Mouse (Mus musculus) layer of hippocampus, adult 18-20 months (tissue): Measurements from ENCODE around the gene Tmem231. TPM values are rescaled to one million over a fixed set of nuclear protein-coding genes. Genes with fewer than 3 reads are reported as not detected.
A peak's percentile ranks its signal among the peaks of the same experiment; 100 is the strongest.

Experiments used
- DNase-seq, 2 experiments: peaks; one replicate each; pipeline ENCODE4 v3.0.0; 2022; ENCODE audit warnings: low spot score in 2 of 2
- total RNA-seq, 2 experiments: library from RNA; stranded (reverse); gene quantifications; 2 replicates each; pipeline ENCODE4 v1.2.3; 2021

The Tmem231 gene
- total RNA-seq, 2 experiments from 2014 or later: 12.4 to 14.8 TPM

- no peak for DNase-seq
Measured at GRCm38 (mm10) chr8:111909621-111910450, 23.8 kb downstream of the Tmem231 start, which contains the start of gene Chst5. TSS of gene Chst5 (minus strand) at chr8:111910447.

- no peak for DNase-seq
Measured at GRCm38 (mm10) chr8:111905500-111906121, 28.1 kb downstream of the Tmem231 start.

DNA sequence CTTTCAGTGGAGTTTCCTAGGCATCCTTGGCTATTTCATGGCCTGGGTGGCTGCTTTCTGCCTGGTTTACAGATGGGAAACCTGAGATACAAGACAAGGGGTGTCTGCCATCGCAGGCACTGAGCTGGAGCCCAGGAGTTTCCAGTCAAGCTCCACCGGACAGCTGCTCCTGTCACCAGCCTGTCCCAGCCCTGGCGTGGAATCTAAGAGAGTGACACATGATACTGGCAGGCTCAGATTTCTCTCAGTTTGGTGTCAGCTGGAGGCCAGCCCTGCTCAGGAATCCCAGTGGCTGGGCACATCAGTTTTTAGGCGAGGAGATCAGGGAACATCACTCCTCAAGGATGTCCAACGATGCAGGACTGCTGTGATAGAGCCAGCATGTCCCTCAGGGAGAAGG lies 31.6 kb downstream of the Tmem231 start:
- no peak for DNase-seq

DNA sequence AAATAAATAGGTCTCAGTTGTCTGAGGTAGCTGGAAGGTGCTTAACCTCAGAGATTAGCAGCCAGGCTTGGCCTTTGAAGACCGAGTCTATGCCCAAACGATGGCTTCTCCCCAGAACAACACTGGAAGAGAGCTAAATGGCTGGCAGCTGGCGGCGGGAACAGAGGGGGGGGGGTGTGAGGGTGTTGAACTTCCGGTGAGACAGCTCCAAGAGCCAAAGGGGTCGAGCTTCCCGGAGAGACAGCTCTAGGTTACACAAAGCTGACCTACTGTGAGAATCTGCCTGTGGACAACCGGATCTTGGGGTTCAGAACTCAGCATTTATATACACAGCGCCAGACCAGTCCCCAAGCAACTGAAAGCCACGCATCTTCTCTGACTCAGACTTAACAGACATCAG lies 35.1 kb downstream of the Tmem231 start:
- DNase-seq: no peak

DNA sequence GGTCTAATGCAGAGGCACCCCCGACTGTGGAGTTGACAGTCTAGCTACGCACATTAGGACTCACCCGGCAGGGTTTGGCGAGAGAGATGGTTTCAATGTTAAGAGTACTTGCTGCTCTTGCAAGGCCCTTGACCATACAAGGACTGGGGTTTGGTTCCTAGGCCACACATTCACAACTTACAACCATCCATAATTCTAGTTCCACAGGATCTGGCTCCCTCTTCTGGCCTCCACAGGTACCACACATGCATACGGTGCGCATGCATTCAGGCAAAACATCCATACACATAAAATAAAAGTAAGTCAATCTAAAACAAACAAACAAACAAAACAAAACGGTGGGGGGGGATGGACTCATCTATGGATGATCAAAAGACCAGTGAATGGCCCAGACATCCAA lies 38.7 kb downstream of the Tmem231 start:
- no peak for DNase-seq

DNA sequence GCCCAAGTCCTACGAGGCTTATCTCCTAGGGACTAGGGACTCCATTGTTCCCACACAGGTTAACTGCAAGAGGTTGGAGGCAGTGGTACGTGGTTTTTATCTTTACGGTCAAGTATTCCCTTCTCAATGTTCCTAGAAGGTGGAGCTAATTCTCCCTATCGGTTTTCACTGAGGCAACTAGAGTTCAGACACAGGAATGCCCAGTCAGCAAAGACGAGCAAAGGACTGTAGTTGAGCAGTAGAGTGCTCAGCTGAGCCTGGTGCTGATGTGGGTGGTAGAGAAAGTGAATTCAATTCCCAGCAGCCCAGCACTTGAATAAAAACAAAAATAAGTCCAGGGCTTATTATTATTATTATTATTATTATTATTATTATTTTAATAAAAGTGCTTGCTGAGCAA lies 41.1 kb downstream of the Tmem231 start:
- DNase-seq: no peak

DNA sequence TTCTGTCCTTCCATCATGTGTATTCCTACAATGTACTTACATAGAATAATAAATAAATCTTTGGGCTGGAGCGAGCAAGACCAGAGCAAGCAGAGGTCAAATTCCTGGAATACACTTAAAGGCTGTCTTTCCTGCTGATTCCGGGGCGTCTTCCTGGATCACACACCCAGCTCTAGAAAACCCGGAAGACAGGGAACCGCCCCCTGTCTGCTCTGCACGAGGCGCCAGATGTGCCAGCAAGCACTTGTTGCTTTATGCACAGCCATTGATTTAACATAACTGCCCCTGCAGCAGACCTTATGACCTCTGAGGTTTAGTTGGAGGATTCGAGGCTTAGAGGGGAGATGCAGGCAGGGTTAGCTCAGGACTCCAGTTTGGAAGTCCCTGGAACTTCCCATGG lies 41.7 kb downstream of the Tmem231 start:
- no peak for DNase-seq

DNA sequence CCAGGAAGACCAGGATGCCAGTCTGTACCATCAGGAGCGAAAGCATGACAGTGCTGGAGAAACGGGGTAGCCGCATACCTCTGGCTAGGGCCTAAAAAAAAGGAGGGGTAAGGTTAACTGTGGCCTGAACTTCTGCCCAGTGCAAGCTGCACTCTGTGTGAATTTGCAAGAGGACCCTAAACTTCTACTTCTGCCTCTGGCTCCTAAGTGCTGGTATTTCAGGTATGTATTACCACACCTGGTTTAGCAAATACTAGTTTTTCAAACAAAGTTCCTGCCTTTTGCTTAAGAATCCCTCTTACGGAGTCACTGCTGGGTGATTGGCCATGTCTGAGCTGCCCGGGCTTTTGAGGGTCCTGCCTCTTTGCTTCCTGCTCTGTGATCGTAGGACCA lies 42.8 kb downstream of the Tmem231 start:
- no peak for DNase-seq

DNA sequence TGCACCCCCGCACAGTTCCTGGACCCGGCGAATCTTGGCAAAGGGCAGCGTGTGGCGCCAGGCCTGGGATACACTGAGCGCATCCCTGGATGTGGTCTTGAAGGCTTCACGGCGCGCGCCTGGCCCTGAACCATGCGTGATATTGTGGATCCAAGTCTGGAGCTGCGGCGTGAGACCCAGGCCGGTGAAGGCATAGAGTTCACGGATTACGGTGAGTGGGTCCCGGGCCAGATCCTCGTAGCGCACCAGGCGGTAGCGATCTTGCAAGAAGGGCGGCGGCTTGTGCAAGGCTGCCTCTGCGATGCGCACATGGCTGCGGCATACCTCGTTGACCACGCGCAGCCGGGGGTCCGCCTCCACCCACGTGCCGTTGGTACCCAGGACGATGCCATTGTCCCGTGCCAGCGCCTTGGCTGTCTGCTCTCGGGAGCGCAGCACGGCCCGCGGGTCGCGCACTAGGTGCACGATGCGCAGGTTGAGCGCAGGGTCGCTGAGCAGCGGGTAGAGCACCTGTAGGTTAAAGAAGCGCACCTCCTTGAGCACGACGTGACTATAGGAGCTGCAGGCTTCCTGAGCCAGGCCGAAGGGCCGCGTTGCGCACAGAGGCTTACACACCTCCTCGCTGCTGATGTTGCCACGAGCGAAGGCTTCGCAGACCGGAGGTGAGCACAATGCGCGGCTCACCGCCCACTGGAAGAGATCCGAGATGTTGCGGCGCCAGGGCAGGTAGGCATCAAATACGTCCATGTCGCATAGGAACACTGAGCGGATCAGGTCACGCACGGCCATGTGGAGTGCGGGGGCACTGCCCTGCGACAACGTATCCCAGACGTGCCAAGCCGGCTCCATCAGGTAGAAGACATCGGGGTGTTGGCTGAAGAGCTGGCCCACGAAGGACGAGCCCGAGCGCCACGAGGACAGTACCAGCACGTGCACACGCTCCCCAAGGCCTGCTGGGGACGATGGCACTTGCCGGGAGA lies 43.5 kb downstream of the Tmem231 start:
- DNase-seq: no peak

- DNase-seq: no peak
Measured at GRCm38 (mm10) chr8:111888091-111888650, 45.5 kb downstream of the Tmem231 start.

GRCm38 (mm10) chr8:111887479-111887878 lies 46.2 kb downstream of the Tmem231 start:
- DNase-seq: no peak

DNA sequence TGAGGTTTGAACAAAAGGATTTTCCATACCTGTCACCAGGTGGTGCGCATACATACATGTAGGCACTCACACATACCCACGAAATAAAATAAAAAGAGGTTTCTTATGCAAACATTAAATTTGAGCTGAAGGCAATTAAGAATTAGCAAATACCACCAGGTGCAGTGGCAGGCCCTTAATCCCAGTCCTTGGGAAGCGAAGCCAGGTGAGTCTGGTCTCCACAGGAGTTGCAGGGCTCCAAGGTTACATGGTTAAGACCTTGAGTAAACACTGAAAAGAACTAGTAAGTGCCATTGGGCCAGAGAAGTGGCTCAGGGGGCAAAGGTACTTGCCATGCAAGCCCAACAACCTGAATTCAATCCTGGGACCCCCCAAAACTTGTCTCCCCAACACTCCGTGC lies 50.1 kb downstream of the Tmem231 start:
- no peak for DNase-seq

- peak in 1 of 2 experiments; percentile 36 for DNase-seq
Measured at GRCm38 (mm10) chr8:111881591-111881990, 52.1 kb downstream of the Tmem231 start.

DNA sequence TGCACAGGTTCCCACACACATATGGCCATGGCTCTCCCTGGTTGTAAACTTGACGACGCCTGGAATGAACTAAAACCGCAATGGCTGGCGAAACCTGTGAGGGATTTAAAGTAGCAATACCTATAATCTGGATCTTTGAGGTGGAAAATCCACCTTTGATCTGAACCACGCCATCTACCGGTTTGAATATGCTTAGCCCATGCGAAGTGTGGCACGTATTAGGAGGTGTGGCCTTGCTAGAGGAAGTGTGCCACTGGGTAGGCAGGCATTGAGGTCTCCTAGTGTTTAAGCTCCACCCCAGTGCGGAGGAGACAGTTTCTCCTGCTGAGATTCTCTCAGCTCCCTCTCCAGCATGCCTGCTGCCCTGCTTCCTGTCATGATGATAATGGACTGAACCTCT lies 56.0 kb downstream of the Tmem231 start:
- DNase-seq: no peak

DNA sequence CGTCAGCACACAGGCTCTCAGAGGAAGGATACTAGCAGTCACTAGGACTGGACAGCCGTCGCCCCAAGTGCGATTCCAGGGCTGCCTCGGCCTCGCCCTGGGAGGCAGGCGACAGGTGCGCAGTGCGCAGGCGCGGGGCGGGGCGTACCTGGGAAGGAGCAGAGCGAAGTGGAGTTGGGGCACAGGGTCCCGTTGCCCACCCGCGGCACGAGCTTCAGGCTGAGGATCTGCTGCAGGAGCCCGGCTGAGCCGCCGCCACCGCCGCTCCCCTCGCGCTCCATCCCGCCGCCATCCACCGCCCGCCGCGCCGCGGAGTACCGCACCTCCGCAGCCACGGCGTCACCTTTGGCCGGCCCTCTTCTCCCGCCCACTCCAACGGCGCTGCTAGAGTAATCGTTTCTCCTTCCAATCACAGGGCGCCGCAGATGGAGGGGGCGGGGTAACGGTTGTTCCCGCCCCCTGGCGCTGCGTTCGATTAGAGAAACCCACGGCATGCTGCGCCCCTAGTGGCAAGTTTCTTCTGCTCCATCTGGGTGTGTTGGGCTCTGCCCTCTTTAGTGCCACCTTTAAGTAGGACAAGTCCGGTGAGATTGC lies 57.2 kb downstream of the Tmem231 start, which contains the start of gene Tmem170:
Tmem170 (minus strand) TSS at position 396 of the 594 bp plus-strand sequence.
- DNase-seq: peak; percentile 96 to 99

- DNase-seq: no peak
Measured at GRCm38 (mm10) chr8:111875758-111876157, 57.9 kb downstream of the Tmem231 start.

DNA sequence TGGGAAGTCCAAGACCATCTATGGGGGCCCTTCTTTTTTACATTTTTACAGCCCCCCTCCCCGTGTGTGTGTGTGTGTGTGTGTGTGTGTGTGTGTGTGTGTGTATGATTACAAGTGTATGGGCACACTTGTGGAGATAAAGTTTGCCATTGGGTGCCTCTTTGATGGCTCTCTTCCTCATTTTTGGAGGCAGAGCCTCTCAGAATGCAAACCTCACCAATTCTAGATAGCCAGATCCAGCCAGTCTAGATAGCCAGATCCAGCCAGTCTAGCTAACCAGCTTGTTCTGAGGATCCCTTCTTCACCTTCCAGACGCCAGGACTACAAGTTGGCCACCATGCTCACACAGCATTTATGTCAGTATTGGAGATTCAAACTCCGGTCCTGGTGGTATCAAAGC lies 62.4 kb downstream of the Tmem231 start:
- DNase-seq: no peak

DNA sequence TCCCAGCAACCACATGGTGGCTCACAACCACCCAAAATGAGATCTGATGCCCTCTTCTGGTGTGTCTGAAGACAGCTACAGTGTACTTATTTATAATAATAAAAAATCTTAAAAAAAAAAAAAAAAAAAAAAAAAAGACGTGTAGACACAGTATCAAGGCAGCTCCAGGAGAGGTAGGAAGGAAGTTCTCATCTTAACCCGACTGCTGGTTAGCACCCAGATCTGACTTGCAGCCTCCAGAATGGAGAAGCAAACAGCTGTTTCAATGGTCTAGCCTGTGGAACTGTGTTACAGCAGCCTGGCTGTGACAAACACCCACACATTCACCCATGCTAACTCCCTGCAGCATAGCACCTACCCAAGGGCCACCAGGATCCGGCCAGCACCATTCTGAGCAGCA lies 63.3 kb downstream of the Tmem231 start:
- DNase-seq: no peak

DNA sequence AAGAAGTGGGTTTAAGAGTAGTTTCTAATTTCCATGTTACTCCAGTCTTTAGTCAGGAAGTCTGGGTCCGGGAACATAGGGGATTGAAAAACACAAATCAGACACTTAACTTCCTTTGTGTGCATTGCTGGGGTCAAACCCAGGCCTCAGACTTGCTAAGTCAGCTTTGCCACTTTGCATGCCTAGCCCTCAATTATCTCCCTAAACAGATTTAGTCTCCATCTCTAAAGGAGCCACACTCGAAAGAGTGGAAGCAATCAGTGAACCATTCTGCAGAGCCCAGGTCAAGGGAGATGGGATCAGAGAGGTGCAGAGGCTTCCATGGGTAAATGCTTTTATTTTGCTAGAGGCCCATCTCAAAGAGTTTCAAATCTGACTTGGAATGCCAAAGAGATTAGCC lies 65.0 kb downstream of the Tmem231 start:
- DNase-seq: no peak

GRCm38 (mm10) chr8:111865857-111866256 lies 67.8 kb downstream of the Tmem231 start:
- DNase-seq: peak in 1 of 2 experiments; percentile 27
